Mouse (Mus musculus) bone marrow macrophage, adult 2 months (primary cell): ENCODE measurements at regions not wholly inside any gene's neighbourhood (a gene's known extent, or its start where the extent isn't known, plus 50 kb on each side); places are given as distances from the start of the nearest gene placed in this dataset.

Source experiments
- CTCF ChIP-seq: IDR thresholded peaks from 2 replicates; pipeline ENCODE4 v1.5.1; 2012; ENCODE audit warnings: low read depth, mild to moderate bottlenecking, low read length, moderate library complexity
- POLR2A ChIP-seq: IDR thresholded peaks from 2 replicates; pipeline ENCODE4 v1.6.1; 2012; ENCODE audit warnings: mild to moderate bottlenecking, low read depth, low read length, borderline replicate concordance

DNA sequence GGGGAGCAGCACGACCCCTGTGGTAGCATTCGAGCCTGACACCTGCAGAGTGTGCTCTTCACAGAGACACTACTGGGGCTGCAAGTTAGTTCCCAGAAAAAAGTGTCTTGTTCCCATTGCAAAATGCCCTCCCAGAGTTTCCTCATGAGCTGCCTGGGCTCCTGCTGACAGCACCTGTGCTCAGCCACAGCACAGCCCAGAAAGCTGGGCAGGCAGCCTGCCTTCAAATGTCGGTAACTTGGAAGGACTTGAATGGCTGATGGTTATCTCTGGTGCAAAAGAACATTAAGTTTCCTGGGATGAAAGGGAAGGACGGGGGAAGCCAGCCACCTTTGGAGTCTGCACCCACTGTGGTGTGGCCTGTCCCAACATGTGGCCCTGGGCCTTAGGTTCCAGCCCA, 126.2 kb downstream of the Bmp7 start:
- TF ChIP-seq CTCF (no peak), POLR2A (no peak)
